Mouse (Mus musculus) CH12.LX (cell line): ENCODE data around the gene Gm28038. TPM values are rescaled to one million over a fixed set of nuclear protein-coding genes. Genes with fewer than 3 reads are reported as not detected.

Experiments
- DNase-seq: peaks from one replicate; pipeline ENCODE4 v3.0.0-alpha.2; 2013; ENCODE audit errors: extremely low read depth
- H3K27ac ChIP-seq: 2 replicates; pipeline ENCODE4 v1.5.1; 2012; ENCODE audit warnings: low read depth, mild to moderate bottlenecking, control low read depth, moderate library complexity; ENCODE audit not compliant: insufficient read depth
- H3K27me3 ChIP-seq: replicated peaks from 2 replicates; pipeline ENCODE3; 2012; ENCODE audit warnings: inconsistent platforms
- H3K36me3 ChIP-seq, 2 experiments: replicated peaks in 1 of 2; 2 replicates each; pipeline versions ENCODE3 to v1.6.1; 2012; ENCODE audit warnings: inconsistent platforms in 1 of 2, low read length in 1 of 2, mild to moderate bottlenecking in 1 of 2, mixed read lengths in 1 of 2, moderate library complexity in 1 of 2; ENCODE audit not compliant: control insufficient read depth in 1 of 2, insufficient read depth in 1 of 2
- H3K4me1 ChIP-seq, 2 experiments: 2 replicates each; pipeline ENCODE4 v1.6.1; 2012; ENCODE audit warnings: inconsistent platforms in 1 of 2, moderate library complexity in 1 of 2; ENCODE audit not compliant: insufficient read depth in 2 of 2, control insufficient read depth in 1 of 2
- H3K4me2 ChIP-seq: 2 replicates; pipeline ENCODE4 v1.6.1; 2012; ENCODE audit warnings: low read depth, mild to moderate bottlenecking, control low read depth; ENCODE audit not compliant: poor library complexity, insufficient read depth, severe bottlenecking
- H3K4me3 ChIP-seq, 3 experiments: fragments of 150-350 bp in 1 of 3; sonication (generic) in 1 of 3; replicated peaks in 1 of 3; 2 replicates each; pipeline versions ENCODE3 to v1.5.1; 2011 to 2012; ENCODE audit warnings: low read depth in 2 of 3, low read length in 2 of 3, mild to moderate bottlenecking in 2 of 3, moderate library complexity in 2 of 3, control low read depth in 1 of 3, improper control_type of control experiment in 1 of 3, inconsistent platforms in 1 of 3, mixed read lengths in 1 of 3; ENCODE audit not compliant: poor library complexity in 1 of 3
- H3K79me2 ChIP-seq: replicated peaks from 2 replicates; pipeline ENCODE4 v1.6.1; 2012; ENCODE audit warnings: mild to moderate bottlenecking, moderate library complexity; ENCODE audit not compliant: control insufficient read depth, poor library complexity, insufficient read depth, severe bottlenecking; ENCODE audit errors: extremely low read depth
- H3K9ac ChIP-seq: 2 replicates; pipeline ENCODE4 v1.6.1; 2012; ENCODE audit warnings: low read depth, mild to moderate bottlenecking, control low read depth, moderate library complexity; ENCODE audit not compliant: insufficient read depth
- H3K9me3 ChIP-seq: replicated peaks from 2 replicates; pipeline ENCODE3; 2012; ENCODE audit warnings: low read length, inconsistent platforms, mixed read lengths
- BHLHE40 ChIP-seq: IDR thresholded peaks from 2 replicates; pipeline ENCODE4 v1.6.1; 2011; ENCODE audit warnings: mild to moderate bottlenecking, low read depth, low read length, improper control_type of control experiment
- CHD2 ChIP-seq: IDR thresholded peaks from 2 replicates; pipeline ENCODE4 v1.6.1; 2011; ENCODE audit warnings: low read length, improper control_type of control experiment
- CTCF ChIP-seq, 2 experiments: IDR thresholded peaks in 1 of 2; conservative IDR thresholded peaks in 1 of 2; 2 replicates each; pipeline ENCODE4 v1.5.1; 2011 to 2012; ENCODE audit warnings: low read depth in 2 of 2, low read length in 2 of 2, improper control_type of control experiment in 1 of 2, inconsistent platforms in 1 of 2, mild to moderate bottlenecking in 1 of 2, moderate library complexity in 1 of 2
- EP300 ChIP-seq: IDR thresholded peaks from 2 replicates; pipeline ENCODE4 v1.6.1; 2011; ENCODE audit warnings: low read length, improper control_type of control experiment
- ETS1 ChIP-seq: conservative IDR thresholded peaks from 2 replicates; pipeline ENCODE4 v1.6.1; 2012; ENCODE audit warnings: low read depth, mild to moderate bottlenecking, inconsistent platforms, low read length, improper control_type of control experiment, moderate library complexity
- GABPA ChIP-seq: IDR thresholded peaks from 2 replicates; pipeline ENCODE4 v1.6.1; 2012; ENCODE audit warnings: low read depth, low read length, improper control_type of control experiment, inconsistent platforms; ENCODE audit not compliant: insufficient replicate concordance
- IRF4 ChIP-seq: IDR thresholded peaks from 2 replicates; pipeline ENCODE4 v1.6.1; 2014; ENCODE audit warnings: low read depth, mild to moderate bottlenecking, inconsistent platforms, low read length, improper control_type of control experiment
- JUN ChIP-seq: IDR thresholded peaks from 2 replicates; pipeline ENCODE4 v1.6.1; 2011; ENCODE audit warnings: low read depth, mild to moderate bottlenecking, low read length, improper control_type of control experiment, moderate library complexity; ENCODE audit not compliant: insufficient read depth
- MAX ChIP-seq: IDR thresholded peaks from 2 replicates; pipeline ENCODE4 v1.6.1; 2011; ENCODE audit warnings: low read length, improper control_type of control experiment
- MAZ ChIP-seq: IDR thresholded peaks from 2 replicates; pipeline ENCODE4 v1.6.1; 2012; ENCODE audit warnings: low read depth, mild to moderate bottlenecking, inconsistent platforms, low read length, improper control_type of control experiment, moderate library complexity
- POLR2A ChIP-seq: IDR thresholded peaks from 2 replicates; pipeline ENCODE4 v1.6.1; 2011; ENCODE audit warnings: low read depth, mild to moderate bottlenecking, improper control_type of control experiment, low read length
- POLR2AphosphoS2 ChIP-seq: IDR thresholded peaks from 2 replicates; pipeline ENCODE4 v1.6.1; 2011; ENCODE audit warnings: low read depth, low read length, improper control_type of control experiment
- SMC3 ChIP-seq: IDR thresholded peaks from 2 replicates; pipeline ENCODE4 v1.6.1; 2011; ENCODE audit warnings: low read depth, low read length, improper control_type of control experiment
- TBP ChIP-seq: conservative IDR thresholded peaks from 2 replicates; pipeline ENCODE4 v1.6.1; 2011; ENCODE audit warnings: low read depth, low read length, improper control_type of control experiment
- UBTF ChIP-seq: IDR thresholded peaks from 2 replicates; pipeline ENCODE4 v1.6.1; 2012; ENCODE audit warnings: low read depth, mild to moderate bottlenecking, inconsistent platforms, low read length, improper control_type of control experiment, moderate library complexity
- ZKSCAN1 ChIP-seq: IDR thresholded peaks from 2 replicates; pipeline ENCODE4 v1.6.1; 2012; ENCODE audit warnings: low read depth, inconsistent platforms, low read length, improper control_type of control experiment, borderline replicate concordance
- ZMIZ1 ChIP-seq: IDR thresholded peaks from 2 replicates; pipeline ENCODE4 v1.6.1; 2012; ENCODE audit warnings: low read depth, mild to moderate bottlenecking, inconsistent platforms, low read length, improper control_type of control experiment
- dilution Hi-C: fragments of 300-500 bp; cut with MboI; formaldehyde crosslinking; loops from 2 replicates; pipeline ENCODE4 v1.14.3; 2020; ENCODE audit warnings: low sequenced_read_pairs; ENCODE audit not compliant: extremely low pct_unique_long_range_greater_than_20kb, extremely low pct_ligation_motif_present
- in situ Hi-C: fragments of 300-500 bp; cut with MboI; formaldehyde crosslinking; loops from 3 replicates; pipeline ENCODE4 v1.14.3; 2019; ENCODE audit warnings: low sequenced_read_pairs, low pct_ligation_motif_present, low pct_unique_long_range_greater_than_20kb, mixed read lengths
- polyA plus RNA-seq: library from polyadenylated mRNA; unstranded; fragments of >175 nt; gene quantifications from 2 replicates; pipeline ENCODE4 v1.2.1, GENCODE M21; 2012; ENCODE audit warnings: low read depth; ENCODE audit not compliant: insufficient read length
- total RNA-seq, 2 experiments: library from RNA; depleted of rRNA; stranded (reverse); fragments of 300-350 nt in 1 of 2; fragments of >200 nt in 1 of 2; gene quantifications; 2 replicates each; pipeline ENCODE4 v1.2.3; 2012 to 2014

Gm28038 gene
- total and polyA plus RNA-seq, 3 experiments, result not detected

GRCm38 (mm10) chr2:30335324-30335723 lies 54.5 kb downstream of the Gm28038 start:
- in situ Hi-C loops, result no loop called here
- no peaks in the 10 kb centered on the region for H3K27me3 ChIP-seq
- dilution Hi-C loops, result no loop called here

DNA sequence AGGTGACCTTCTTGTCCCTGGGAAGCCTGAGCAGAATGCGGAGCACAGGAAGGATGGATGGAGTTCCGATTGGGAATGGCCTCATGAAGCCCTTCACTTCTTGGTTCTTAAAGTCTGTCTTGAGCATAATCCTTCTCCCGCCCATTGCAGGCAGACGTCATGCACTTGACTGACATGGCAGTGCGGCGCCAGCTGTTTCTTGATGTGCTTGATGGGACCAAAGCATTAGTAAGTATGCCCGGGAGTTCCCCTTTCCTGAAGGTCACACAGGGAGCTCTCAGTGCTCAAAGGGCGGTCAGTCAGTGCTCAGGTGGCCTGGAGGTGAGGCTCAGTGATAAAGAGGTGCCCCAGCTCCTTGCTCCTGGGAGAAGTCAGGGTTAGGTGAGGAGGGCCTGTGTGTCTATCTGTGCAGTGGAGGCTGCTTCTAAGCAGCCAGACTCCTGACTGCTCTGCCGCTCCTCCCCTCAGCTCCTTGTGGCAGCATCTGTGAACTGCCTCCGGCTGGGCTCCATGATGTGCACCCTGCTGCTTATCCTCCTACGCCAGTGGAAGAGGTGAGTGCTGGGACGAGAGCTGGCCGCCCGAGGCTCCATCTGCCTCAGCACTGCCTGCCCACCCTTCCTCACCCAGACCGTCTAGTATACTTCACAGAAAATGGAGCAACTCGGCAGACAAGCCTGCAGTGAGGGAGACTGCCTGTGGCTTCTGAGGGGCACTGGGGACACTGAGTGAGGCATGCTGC lies 55.5 kb downstream of the Gm28038 start:
- Histone ChIP-seq H3K27ac (no peak overlapping the region), H3K27me3 (no peaks in the 10 kb centered on the region), H3K9me3 (no peaks in the 10 kb centered on the region), H3K36me3 (peaks cover 77 to 96% of the 10 kb centered on the region in 2 experiments), H3K4me1 (no peaks in the 10 kb centered on the region)
- dilution Hi-C loops, result no loop called here
- in situ Hi-C loops, result no loop called here
- no peak for TF ChIP-seq IRF4
- no peak for TF ChIP-seq EP300
- TF ChIP-seq MAZ, result no peak
- no peak for TF ChIP-seq MAX
- no peak for TF ChIP-seq JUN
- TF ChIP-seq, all 38 proteins: peak for 0
- no peak for DNase-seq
- Histone ChIP-seq H3K4me2 (no peak overlapping the region), H3K4me3 (no peak overlapping the region), H3K79me2 (no peaks in the 10 kb centered on the region), H3K9ac (no peak overlapping the region)

More at GRCm38 (mm10) chr2:30335324-30335723, 54.5 kb downstream of the Gm28038 start:
- peaks cover 76 to 97% of the 10 kb centered on the region in 2 experiments for H3K36me3 ChIP-seq
- no peak overlapping the region for H3K4me2 ChIP-seq
- no peak overlapping the region for H3K9ac ChIP-seq
- no peaks in the 10 kb centered on the region for H3K79me2 ChIP-seq
- H3K4me3 ChIP-seq, result no peak overlapping the region
- DNase-seq, result no peak
- H3K27ac ChIP-seq, result no peak overlapping the region
- H3K4me1 ChIP-seq, result no peaks in the 10 kb centered on the region
- no peaks in the 10 kb centered on the region for H3K9me3 ChIP-seq
- TF ChIP-seq TBP (no peak), ZKSCAN1 (no peak), CTCF (conservative IDR thresholded peaks at IDR 0.05 in 1 of 2, IDR thresholded peaks at IDR 0.05 in 1 of 2; ENCODE audit: low read depth in 2 of 2, low read length in 2 of 2) (no peak), ZMIZ1 (no peak), CHD2 (no peak), BHLHE40 (no peak), SMC3 (no peak), GABPA (no peak), ETS1 (no peak), IRF4 (no peak), UBTF (no peak), POLR2AphosphoS2 (no peak), POLR2A (no peak)
